Mouse (Mus musculus): Measurements from ENCODE around the gene Higd1a.

DNA sequence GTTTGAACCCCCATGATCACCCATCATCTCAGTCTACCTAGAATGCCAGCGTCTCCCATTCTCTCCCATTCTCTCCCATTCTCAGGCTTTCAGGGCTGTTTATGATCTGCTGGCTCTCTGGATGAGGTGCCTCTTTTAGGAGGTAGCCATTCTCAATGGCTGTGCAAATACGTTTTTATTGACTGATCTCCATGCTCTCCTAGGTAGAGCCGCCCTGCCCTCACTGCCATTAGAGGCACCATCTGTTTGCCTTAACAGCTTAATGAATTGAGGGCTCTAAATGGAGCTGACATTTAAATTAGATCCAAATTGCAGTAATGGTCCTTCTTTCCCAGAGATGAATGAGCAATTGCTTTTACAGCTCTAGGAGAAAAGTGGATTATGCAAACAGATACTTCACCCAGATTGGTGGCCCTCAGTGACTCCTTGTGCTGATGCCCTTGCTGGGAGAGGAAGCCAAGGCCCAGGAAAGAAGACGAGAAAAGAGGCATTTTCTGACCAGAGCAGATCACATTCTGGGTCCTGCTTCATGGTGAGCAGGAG lies 11.9 kb upstream of the Higd1a start:
- TF ChIP-seq CTCF (IDR thresholded peaks at IDR 0.05; ENCODE audit: low read depth, low read length) = no peak
- no peak for TF ChIP-seq POLR2A (IDR thresholded peaks at IDR 0.05; ENCODE audit: borderline replicate concordance, low read depth, low read length)

All from bone marrow macrophage, adult 2 months (primary cell).